Mouse (Mus musculus): ENCODE data around the gene Ppp1r14d. TPM values are rescaled to one million over a fixed set of nuclear protein-coding genes. Genes with fewer than 3 reads are reported as not detected.
A peak's percentile ranks its signal among the peaks of the same experiment; 100 is the strongest.

Ppp1r14d gene
- total RNA-seq, 2 experiments from 2014 or later: not detected

GRCm38 (mm10) chr2:119175614-119176013, 54.1 kb downstream of the Ppp1r14d start:
- intact Hi-C loops (cut with DNase I; ENCODE audit: low total_unique reads): no loop called here
- DNase-seq: no peak

GRCm38 (mm10) chr2:119174866-119175265, 54.8 kb downstream of the Ppp1r14d start:
- no peak for DNase-seq
- intact Hi-C loops (cut with DNase I; ENCODE audit: low total_unique reads): no loop called here

- DNase-seq: no peak
Measured at GRCm38 (mm10) chr2:119173991-119174651, 55.6 kb downstream of the Ppp1r14d start, which contains the start of gene Gm14137. TSS of gene Gm14137 (plus strand) at chr2:119174509.

GRCm38 (mm10) chr2:119172862-119173576, 56.7 kb downstream of the Ppp1r14d start:
- peak; percentile 67 for DNase-seq
- intact Hi-C loops (cut with DNase I; ENCODE audit: low total_unique reads): no loop called here

More at GRCm38 (mm10) chr2:119173991-119174651, 55.6 kb downstream of the Ppp1r14d start, which contains the start of gene Gm14137:
- intact Hi-C loops (cut with DNase I; ENCODE audit: low total_unique reads): no loop called here

- no peak for DNase-seq
- intact Hi-C loops (cut with DNase I; ENCODE audit: low total_unique reads): no loop called here
Measured at GRCm38 (mm10) chr2:119172446-119172845, 57.3 kb downstream of the Ppp1r14d start.

GRCm38 (mm10) chr2:119171574-119171973, 58.1 kb downstream of the Ppp1r14d start:
- intact Hi-C loops (cut with DNase I; ENCODE audit: low total_unique reads): no loop called here
- no peak for DNase-seq

GRCm38 (mm10) chr2:119170282-119170681, 59.4 kb downstream of the Ppp1r14d start:
- DNase-seq: no peak
- intact Hi-C loops (cut with DNase I; ENCODE audit: low total_unique reads): no loop called here

Other genes with a start within 250 kb of the Ppp1r14d start
- gene Ccdc32, start 200.5 kb downstream of the Ppp1r14d start, total RNA-seq (2021): 1 to 10 TPM; 5.6 to 6.2 TPM
- gene Rpusd2, start 195.1 kb downstream of the Ppp1r14d start, total RNA-seq (2021): 1 to 10 TPM; 2.7 to 3.5 TPM
- gene Knl1, start 182.8 kb downstream of the Ppp1r14d start, total RNA-seq (2021): 1 to 10 TPM; 2.2 to 2.3 TPM
- gene Rad51, start 117.1 kb downstream of the Ppp1r14d start, total RNA-seq (2021): 1 to 10 TPM; 2.6 to 3.1 TPM
- gene Rmdn3, start 72.9 kb downstream of the Ppp1r14d start, total RNA-seq (2021): 1 to 10 TPM; 4.8 to 5.5 TPM
- gene Gchfr, start 62.1 kb downstream of the Ppp1r14d start, total RNA-seq (2021): under 1 TPM in 1 of 2 experiments, not detected in 1; 0.57 TPM
- gene Gm14137, start 55.4 kb downstream of the Ppp1r14d start, total RNA-seq (2021): under 1 TPM in 1 of 2 experiments, not detected in 1; 0.06 TPM
- 10 to 100 TPM; 10.6 to 11.6 TPM for gene Zfyve19, start 21.3 kb downstream of the Ppp1r14d start, total RNA-seq (2021)
- 1 to 10 TPM; 8.2 to 8.9 TPM for gene Dnajc17, start 21.1 kb downstream of the Ppp1r14d start, total RNA-seq (2021)
- gene Spint1, start 7.5 kb upstream of the Ppp1r14d start, total RNA-seq (2021): under 1 TPM in 1 of 2 experiments, not detected in 1; 0.64 TPM
- not detected for gene Rhov, start 41.4 kb upstream of the Ppp1r14d start, total RNA-seq (2021)
- 1 to 10 TPM; 8.3 to 8.9 TPM for gene Vps18, start 58.8 kb upstream of the Ppp1r14d start, total RNA-seq (2021)
- 10 to 100 TPM; 10.4 to 12.9 TPM for gene Dll4, start 95.9 kb upstream of the Ppp1r14d start, total RNA-seq (2021)
- gene Chac1, start 121.3 kb upstream of the Ppp1r14d start, total RNA-seq (2021): 10 to 100 TPM; 10.5 to 47.4 TPM
- gene Ino80, start 247.8 kb upstream of the Ppp1r14d start, total RNA-seq (2021): 10 to 100 TPM; 11.1 to 11.6 TPM